Mouse (Mus musculus) ES-E14 (cell line): ENCODE results near the gene Med11.

Experiments
- CHD2 ChIP-seq: IDR thresholded peaks from 2 replicates; pipeline ENCODE4 v1.6.1; 2014; ENCODE audit warnings: mild to moderate bottlenecking, low read depth, low read length, inconsistent platforms
- HCFC1 ChIP-seq: IDR thresholded peaks from 2 replicates; pipeline ENCODE4 v1.6.1; 2012; ENCODE audit warnings: low read length, inconsistent platforms, borderline replicate concordance; ENCODE audit not compliant: insufficient read depth
- MAFK ChIP-seq: IDR thresholded peaks from 2 replicates; pipeline ENCODE4 v1.6.1; 2014; ENCODE audit warnings: mild to moderate bottlenecking, low read depth, low read length, inconsistent platforms; ENCODE audit not compliant: insufficient read depth
- ZC3H11A ChIP-seq: IDR thresholded peaks from 2 replicates; pipeline ENCODE4 v1.6.1; 2012; ENCODE audit warnings: low read depth, mild to moderate bottlenecking, inconsistent platforms, low read length, borderline replicate concordance
- ZNF384 ChIP-seq: IDR thresholded peaks from 2 replicates; pipeline ENCODE4 v1.6.1; 2012; ENCODE audit warnings: low read depth, low read length, inconsistent platforms

DNA sequence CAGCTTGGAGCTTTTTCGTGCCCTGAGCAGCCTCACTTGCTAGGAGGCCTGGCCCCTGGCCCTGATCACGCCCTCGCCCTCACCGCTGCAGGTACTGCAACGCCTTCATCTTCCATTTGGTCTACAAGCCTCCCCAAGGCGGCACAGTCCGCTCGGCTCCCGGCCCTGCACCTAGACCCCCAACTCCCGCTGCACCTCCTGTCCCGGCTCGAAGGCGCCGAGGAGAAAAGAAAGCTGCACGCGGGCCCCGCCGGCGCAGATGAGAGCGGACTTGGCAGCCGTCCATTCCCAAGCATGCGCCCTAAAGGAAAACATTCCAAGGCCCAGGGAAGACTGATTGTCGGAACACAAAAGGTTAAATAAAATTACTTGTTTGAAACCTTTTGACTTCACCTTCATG lies 14.1 kb downstream of the Med11 start:
- no peak for TF ChIP-seq ZC3H11A
- TF ChIP-seq ZNF384, result no peak
- TF ChIP-seq HCFC1, result no peak
- TF ChIP-seq MAFK, result no peak
- no peak for TF ChIP-seq CHD2
